Mouse (Mus musculus) CH12.LX (cell line): Measurements from ENCODE around the gene Ift46. TPM values are rescaled to one million over a fixed set of nuclear protein-coding genes. Genes with fewer than 3 reads are reported as not detected.
A peak's percentile ranks its signal among the peaks of the same experiment; 100 is the strongest.

Source experiments
- DNase-seq: peaks from one replicate; pipeline ENCODE4 v3.0.0-alpha.2; 2013; ENCODE audit errors: extremely low read depth
- H3K27ac ChIP-seq: 2 replicates; pipeline ENCODE4 v1.5.1; 2012; ENCODE audit warnings: low read depth, mild to moderate bottlenecking, control low read depth, moderate library complexity; ENCODE audit not compliant: insufficient read depth
- H3K27me3 ChIP-seq: replicated peaks from 2 replicates; pipeline ENCODE3; 2012; ENCODE audit warnings: inconsistent platforms
- H3K36me3 ChIP-seq, 2 experiments: replicated peaks in 1 of 2; 2 replicates each; pipeline versions ENCODE3 to v1.6.1; 2012; ENCODE audit warnings: inconsistent platforms in 1 of 2, low read length in 1 of 2, mild to moderate bottlenecking in 1 of 2, mixed read lengths in 1 of 2, moderate library complexity in 1 of 2; ENCODE audit not compliant: control insufficient read depth in 1 of 2, insufficient read depth in 1 of 2
- H3K4me1 ChIP-seq, 2 experiments: 2 replicates each; pipeline ENCODE4 v1.6.1; 2012; ENCODE audit warnings: inconsistent platforms in 1 of 2, moderate library complexity in 1 of 2; ENCODE audit not compliant: insufficient read depth in 2 of 2, control insufficient read depth in 1 of 2
- H3K4me2 ChIP-seq: 2 replicates; pipeline ENCODE4 v1.6.1; 2012; ENCODE audit warnings: low read depth, mild to moderate bottlenecking, control low read depth; ENCODE audit not compliant: poor library complexity, insufficient read depth, severe bottlenecking
- H3K4me3 ChIP-seq, 3 experiments: fragments of 150-350 bp in 1 of 3; sonication (generic) in 1 of 3; replicated peaks in 1 of 3; 2 replicates each; pipeline versions ENCODE3 to v1.5.1; 2011 to 2012; ENCODE audit warnings: low read depth in 2 of 3, low read length in 2 of 3, mild to moderate bottlenecking in 2 of 3, moderate library complexity in 2 of 3, control low read depth in 1 of 3, improper control_type of control experiment in 1 of 3, inconsistent platforms in 1 of 3, mixed read lengths in 1 of 3; ENCODE audit not compliant: poor library complexity in 1 of 3
- H3K79me2 ChIP-seq: replicated peaks from 2 replicates; pipeline ENCODE4 v1.6.1; 2012; ENCODE audit warnings: mild to moderate bottlenecking, moderate library complexity; ENCODE audit not compliant: control insufficient read depth, poor library complexity, insufficient read depth, severe bottlenecking; ENCODE audit errors: extremely low read depth
- H3K9ac ChIP-seq: 2 replicates; pipeline ENCODE4 v1.6.1; 2012; ENCODE audit warnings: low read depth, mild to moderate bottlenecking, control low read depth, moderate library complexity; ENCODE audit not compliant: insufficient read depth
- H3K9me3 ChIP-seq: replicated peaks from 2 replicates; pipeline ENCODE3; 2012; ENCODE audit warnings: low read length, inconsistent platforms, mixed read lengths
- CTCF ChIP-seq, 2 experiments: IDR thresholded peaks in 1 of 2; conservative IDR thresholded peaks in 1 of 2; 2 replicates each; pipeline ENCODE4 v1.5.1; 2011 to 2012; ENCODE audit warnings: low read depth in 2 of 2, low read length in 2 of 2, improper control_type of control experiment in 1 of 2, inconsistent platforms in 1 of 2, mild to moderate bottlenecking in 1 of 2, moderate library complexity in 1 of 2
- ELF1 ChIP-seq: IDR thresholded peaks from 2 replicates; pipeline ENCODE4 v1.6.1; 2014; ENCODE audit warnings: low read depth, mild to moderate bottlenecking, inconsistent platforms, low read length, improper control_type of control experiment
- JUN ChIP-seq: IDR thresholded peaks from 2 replicates; pipeline ENCODE4 v1.6.1; 2011; ENCODE audit warnings: low read depth, mild to moderate bottlenecking, low read length, improper control_type of control experiment, moderate library complexity; ENCODE audit not compliant: insufficient read depth
- JUND ChIP-seq: conservative IDR thresholded peaks from 2 replicates; pipeline ENCODE4 v1.6.1; 2011; ENCODE audit warnings: low read depth, low read length, improper control_type of control experiment
- RAD21 ChIP-seq: IDR thresholded peaks from 2 replicates; pipeline ENCODE4 v1.6.1; 2011; ENCODE audit warnings: low read depth, mild to moderate bottlenecking, low read length, improper control_type of control experiment, moderate library complexity
- RCOR1 ChIP-seq: conservative IDR thresholded peaks from 2 replicates; pipeline ENCODE4 v1.6.1; 2012; ENCODE audit warnings: low read depth, mild to moderate bottlenecking, inconsistent platforms, low read length, improper control_type of control experiment
- SMC3 ChIP-seq: IDR thresholded peaks from 2 replicates; pipeline ENCODE4 v1.6.1; 2011; ENCODE audit warnings: low read depth, low read length, improper control_type of control experiment
- dilution Hi-C: fragments of 300-500 bp; cut with MboI; formaldehyde crosslinking; loops from 2 replicates; pipeline ENCODE4 v1.14.3; 2020; ENCODE audit warnings: low sequenced_read_pairs; ENCODE audit not compliant: extremely low pct_unique_long_range_greater_than_20kb, extremely low pct_ligation_motif_present
- in situ Hi-C: fragments of 300-500 bp; cut with MboI; formaldehyde crosslinking; loops from 3 replicates; pipeline ENCODE4 v1.14.3; 2019; ENCODE audit warnings: low sequenced_read_pairs, low pct_ligation_motif_present, low pct_unique_long_range_greater_than_20kb, mixed read lengths
- polyA plus RNA-seq: library from polyadenylated mRNA; unstranded; fragments of >175 nt; gene quantifications from 2 replicates; pipeline ENCODE4 v1.2.1, GENCODE M21; 2012; ENCODE audit warnings: low read depth; ENCODE audit not compliant: insufficient read length
- total RNA-seq, 2 experiments: library from RNA; depleted of rRNA; stranded (reverse); fragments of 300-350 nt in 1 of 2; fragments of >200 nt in 1 of 2; gene quantifications; 2 replicates each; pipeline ENCODE4 v1.2.3; 2012 to 2014

Ift46 gene
- total and polyA plus RNA-seq, 3 experiments, result 49.8 to 80.0 (median 57.7) TPM

- in situ Hi-C loops, result no loop called here
Measured at GRCm38 (mm10) chr9:44836439-44836838, 68.7 kb downstream of the Ift46 start.

GRCm38 (mm10) chr9:44841241-44841640 lies 73.5 kb downstream of the Ift46 start:
- H3K4me3 ChIP-seq, result no peak overlapping the region
- no peaks in the 10 kb centered on the region for H3K27me3 ChIP-seq
- H3K9ac ChIP-seq, result no peak overlapping the region
- H3K4me1 ChIP-seq, result no peaks in the 10 kb centered on the region
- peaks cover 73 to 91% of the 10 kb centered on the region in 2 experiments for H3K36me3 ChIP-seq
- dilution Hi-C loops (no loop called here), in situ Hi-C loops (no loop called here)
- TF ChIP-seq RCOR1, result no peak
- TF ChIP-seq SMC3, result peak; percentile 80
- TF ChIP-seq CTCF (conservative IDR thresholded peaks at IDR 0.05 in 1 of 2, IDR thresholded peaks at IDR 0.05 in 1 of 2; ENCODE audit: low read depth in 2 of 2, low read length in 2 of 2), result peak; percentile 89 to 90
- peak; percentile 91 for TF ChIP-seq RAD21
- H3K79me2 ChIP-seq, result no peaks in the 10 kb centered on the region
- H3K9me3 ChIP-seq, result no peaks in the 10 kb centered on the region
- no peak overlapping the region for H3K4me2 ChIP-seq
- DNase-seq, result peak; percentile 58
- H3K27ac ChIP-seq, result no peak overlapping the region

More at GRCm38 (mm10) chr9:44836439-44836838, 68.7 kb downstream of the Ift46 start:
- dilution Hi-C loops, result no loop called here
- no peaks in the 10 kb centered on the region for H3K79me2 ChIP-seq
- H3K36me3 ChIP-seq, result peaks cover 79 to 91% of the 10 kb centered on the region in 2 experiments
- no peaks in the 10 kb centered on the region for H3K27me3 ChIP-seq
- no peaks in the 10 kb centered on the region for H3K9me3 ChIP-seq
- no peak overlapping the region for H3K27ac ChIP-seq
- no peak overlapping the region for H3K9ac ChIP-seq
- H3K4me2 ChIP-seq, result no peak overlapping the region
- TF ChIP-seq SMC3, result peak; percentile 83
- no peak for TF ChIP-seq ELF1
- TF ChIP-seq RAD21, result peak; percentile 73
- TF ChIP-seq CTCF (conservative IDR thresholded peaks at IDR 0.05 in 1 of 2, IDR thresholded peaks at IDR 0.05 in 1 of 2; ENCODE audit: low read depth in 2 of 2, low read length in 2 of 2), result peak; percentile 80 to 87
- TF ChIP-seq JUN, result no peak
- no peak for TF ChIP-seq JUND
- no peaks in the 10 kb centered on the region; a peak in 1 of 4 replicates for H3K4me1 ChIP-seq
- no peak overlapping the region for H3K4me3 ChIP-seq
- DNase-seq, result peak; percentile 78

Other genes with a start within 250 kb of the Ift46 start
- gene Cxcr5, start 206.0 kb upstream of the Ift46 start, total RNA-seq (2012; rRNA removed), result 27.7 and 30.2 TPM in 2 replicates
- 75.4 and 93.4 TPM in 2 replicates for gene Cxcr5, start 206.0 kb upstream of the Ift46 start, total RNA-seq (2014; rRNA removed)
- 61.2 and 70.5 TPM in 2 replicates for gene Cxcr5, start 206.0 kb upstream of the Ift46 start, polyA plus RNA-seq
- gene Ddx6, start 163.0 kb upstream of the Ift46 start, total RNA-seq (2012; rRNA removed), result 41.5 and 42.3 TPM in 2 replicates
- 66.7 and 71.4 TPM in 2 replicates for gene Ddx6, start 163.0 kb upstream of the Ift46 start, total RNA-seq (2014; rRNA removed)
- gene Ddx6, start 163.0 kb upstream of the Ift46 start, polyA plus RNA-seq, result 77.1 and 81.2 TPM in 2 replicates
- gene Treh, start 94.7 kb upstream of the Ift46 start, total RNA-seq (2012; rRNA removed), result not detected in 2 replicates
- not detected in 2 replicates for gene Treh, start 94.7 kb upstream of the Ift46 start, total RNA-seq (2014; rRNA removed)
- not detected in 2 replicates for gene Treh, start 94.7 kb upstream of the Ift46 start, polyA plus RNA-seq
- 10.1 and 14.6 TPM in 2 replicates for gene Phldb1, start 32.7 kb upstream of the Ift46 start, total RNA-seq (2012; rRNA removed)
- gene Phldb1, start 32.7 kb upstream of the Ift46 start, total RNA-seq (2014; rRNA removed), result 7.9 and 9.7 TPM in 2 replicates
- gene Phldb1, start 32.7 kb upstream of the Ift46 start, polyA plus RNA-seq, result 15.1 and 18.3 TPM in 2 replicates
- gene Arcn1, start 63 bp upstream of the Ift46 start, total RNA-seq (2012; rRNA removed), result 79.4 and 95.2 TPM in 2 replicates
- gene Arcn1, start 63 bp upstream of the Ift46 start, total RNA-seq (2014; rRNA removed), result 145 and 150 TPM in 2 replicates
- gene Arcn1, start 63 bp upstream of the Ift46 start, polyA plus RNA-seq, result 127 and 146 TPM in 2 replicates
- 0.25 TPM in 2 replicates for gene Tmem25, start 31.4 kb downstream of the Ift46 start, total RNA-seq (2012; rRNA removed)
- gene Tmem25, start 31.4 kb downstream of the Ift46 start, total RNA-seq (2014; rRNA removed), result 0.16 and 0.28 TPM in 2 replicates
- 0.44 and 1.5 TPM in 2 replicates for gene Tmem25, start 31.4 kb downstream of the Ift46 start, polyA plus RNA-seq
- gene Ttc36, start 35.2 kb downstream of the Ift46 start, total RNA-seq (2012; rRNA removed), result 0.68 TPM in 1 of 2 replicates, not detected in the other
- not detected in 2 replicates for gene Ttc36, start 35.2 kb downstream of the Ift46 start, total RNA-seq (2014; rRNA removed)
- gene Ttc36, start 35.2 kb downstream of the Ift46 start, polyA plus RNA-seq, result 0.37 and 0.51 TPM in 2 replicates
- gene Kmt2a, start 113.4 kb downstream of the Ift46 start, total RNA-seq (2012; rRNA removed), result 7.2 and 7.3 TPM in 2 replicates
- 2.2 and 2.5 TPM in 2 replicates for gene Kmt2a, start 113.4 kb downstream of the Ift46 start, total RNA-seq (2014; rRNA removed)
- gene Kmt2a, start 113.4 kb downstream of the Ift46 start, polyA plus RNA-seq, result 13.4 and 21.3 TPM in 2 replicates
- gene Atp5l, start 152.8 kb downstream of the Ift46 start, total RNA-seq (2012; rRNA removed), result 490 and 550 TPM in 2 replicates
- 689 and 720 TPM in 2 replicates for gene Atp5l, start 152.8 kb downstream of the Ift46 start, total RNA-seq (2014; rRNA removed)
- 277 and 311 TPM in 2 replicates for gene Atp5l, start 152.8 kb downstream of the Ift46 start, polyA plus RNA-seq
- gene Ube4a, start 197.7 kb downstream of the Ift46 start, total RNA-seq (2012; rRNA removed), result 18.2 and 20.7 TPM in 2 replicates
- gene Ube4a, start 197.7 kb downstream of the Ift46 start, total RNA-seq (2014; rRNA removed), result 13.3 and 14.6 TPM in 2 replicates
- 25.4 and 28.3 TPM in 2 replicates for gene Ube4a, start 197.7 kb downstream of the Ift46 start, polyA plus RNA-seq
- 11.2 and 12.7 TPM in 2 replicates for gene Cd3g, start 212.5 kb downstream of the Ift46 start, total RNA-seq (2012; rRNA removed)
- 1.3 and 1.7 TPM in 2 replicates for gene Cd3g, start 212.5 kb downstream of the Ift46 start, total RNA-seq (2014; rRNA removed)
- 2.2 and 2.9 TPM in 2 replicates for gene Cd3g, start 212.5 kb downstream of the Ift46 start, polyA plus RNA-seq
- gene Cd3d, start 213.9 kb downstream of the Ift46 start, total RNA-seq (2012; rRNA removed), result 5.2 and 5.5 TPM in 2 replicates
- 0.27 TPM in 1 of 2 replicates, not detected in the other for gene Cd3d, start 213.9 kb downstream of the Ift46 start, total RNA-seq (2014; rRNA removed)
- gene Cd3d, start 213.9 kb downstream of the Ift46 start, polyA plus RNA-seq, result 2.6 and 2.7 TPM in 2 replicates
- not detected in 2 replicates for gene Cd3e, start 241.7 kb downstream of the Ift46 start, total RNA-seq (2012; rRNA removed)
- gene Cd3e, start 241.7 kb downstream of the Ift46 start, total RNA-seq (2014; rRNA removed), result not detected in 2 replicates
- not detected in 2 replicates for gene Cd3e, start 241.7 kb downstream of the Ift46 start, polyA plus RNA-seq